Mouse (Mus musculus) spleen, adult 2 months (tissue): ENCODE measurements around the gene Plekho1. TPM values are rescaled to one million over a fixed set of nuclear protein-coding genes. Genes with fewer than 3 reads are reported as not detected.
A peak's percentile ranks its signal among the peaks of the same experiment; 100 is the strongest.

Experiments used
- DNase-seq, 2 experiments: peaks; one replicate each; pipeline versions ENCODE4 v3.0.0 to v3.0.0-alpha.2; 2012 to 2021; ENCODE audit warnings: low spot score in 2 of 2, low read depth in 1 of 2
- H3K27ac ChIP-seq: fragments of 200-500 bp; 2 replicates; pipeline ENCODE4 v1.5.1; 2012; ENCODE audit warnings: low read length, inconsistent platforms; ENCODE audit not compliant: insufficient read depth
- H3K27me3 ChIP-seq: fragments of 200-500 bp; 2 replicates; pipeline ENCODE4 v1.6.1; 2012; ENCODE audit warnings: mild to moderate bottlenecking, moderate library complexity, low read length, inconsistent platforms; ENCODE audit not compliant: control insufficient read depth, insufficient read depth
- H3K36me3 ChIP-seq: fragments of 200-500 bp; 2 replicates; pipeline ENCODE4 v1.6.1; 2012; ENCODE audit warnings: mild to moderate bottlenecking, low read length, inconsistent platforms; ENCODE audit not compliant: control insufficient read depth, insufficient read depth
- H3K4me1 ChIP-seq: fragments of 200-500 bp; 2 replicates; pipeline ENCODE4 v1.6.1; 2011; ENCODE audit warnings: inconsistent platforms; ENCODE audit not compliant: control insufficient read depth, insufficient read depth, insufficient read length
- H3K4me3 ChIP-seq: fragments of 200-500 bp; 2 replicates; pipeline ENCODE4 v1.5.1; 2011; ENCODE audit warnings: mild to moderate bottlenecking, inconsistent platforms; ENCODE audit not compliant: insufficient read depth, insufficient read length; ENCODE audit errors: extremely low read depth
- CTCF ChIP-seq: fragments of 200-500 bp; IDR thresholded peaks from 2 replicates; pipeline ENCODE4 v1.5.1; 2011; ENCODE audit warnings: mild to moderate bottlenecking, inconsistent platforms; ENCODE audit not compliant: insufficient read depth, insufficient read length, insufficient replicate concordance; ENCODE audit errors: extremely low read depth
- POLR2A ChIP-seq: fragments of 200-500 bp; IDR thresholded peaks from 2 replicates; pipeline ENCODE4 v1.6.1; 2011; ENCODE audit warnings: low read depth, low read length, inconsistent platforms
- WGBS: fragments of 180-500 bp; shearing (Covaris S2); methylation state at CpG from one replicate; pipeline ENCODE4 v1.1.7; 2018; 5-methylcytosine and 5-hydroxymethylcytosine counted together
- polyA plus RNA-seq: library from polyadenylated mRNA; depleted of rRNA; stranded (reverse); fragments of >200 nt; gene quantifications from 2 replicates; pipeline ENCODE4 v1.2.3, GENCODE M21; 2012

Gene Plekho1
- polyA plus RNA-seq, 1 experiment, result 60.1 TPM

GRCm38 (mm10) chr3:95990413-95990941, 5.3 kb downstream of the Plekho1 start:
- H3K4me1 ChIP-seq, result peaks cover 26% of the 10 kb centered on the region; the same call in 1 of the 2 replicates
- no peak overlapping the region for H3K4me3 ChIP-seq
- H3K27ac ChIP-seq, result peak overlapping the region; percentile 80
- peaks cover 30% of the 10 kb centered on the region for H3K36me3 ChIP-seq
- 52% methylated on average over 12 of the region's 12 CpGs for WGBS
- DNase-seq, result no peak
- no peaks in the 10 kb centered on the region for H3K27me3 ChIP-seq
- no peak for TF ChIP-seq CTCF
- no peak for TF ChIP-seq POLR2A

GRCm38 (mm10) chr3:95988969-95989368, 6.8 kb downstream of the Plekho1 start:
- H3K27ac ChIP-seq, result peak overlapping the region; percentile 21; the same call in 1 of the 2 replicates
- WGBS, result 88% methylated on average over 10 of the region's 10 CpGs

GRCm38 (mm10) chr3:95988138-95988537, 7.7 kb downstream of the Plekho1 start:
- TF ChIP-seq CTCF, result no peak
- no peak for DNase-seq
- Histone ChIP-seq H3K36me3 (peaks cover 30% of the 10 kb centered on the region), H3K4me1 (peaks cover 33% of the 10 kb centered on the region; the same call in 1 of the 2 replicates), H3K27me3 (no peaks in the 10 kb centered on the region), H3K4me3 (no peak overlapping the region), H3K27ac (peak overlapping the region; percentile 89)
- 79% methylated on average over 1 of the region's 1 CpGs for WGBS

More at GRCm38 (mm10) chr3:95988969-95989368, 6.8 kb downstream of the Plekho1 start:
- Histone ChIP-seq H3K27me3 (no peaks in the 10 kb centered on the region), H3K36me3 (peaks cover 30% of the 10 kb centered on the region), H3K4me1 (peaks cover 33% of the 10 kb centered on the region; the same call in 1 of the 2 replicates), H3K4me3 (no peak overlapping the region)
- no peak for DNase-seq
- TF ChIP-seq POLR2A (no peak), CTCF (no peak)

GRCm38 (mm10) chr3:95987386-95988110, 8.3 kb downstream of the Plekho1 start:
- no peak overlapping the region for H3K4me3 ChIP-seq
- H3K27me3 ChIP-seq, result no peaks in the 10 kb centered on the region
- DNase-seq, result peak in 1 of 2 experiments; percentile 79
- peaks cover 30% of the 10 kb centered on the region for H3K36me3 ChIP-seq
- peak overlapping the region; percentile 89 for H3K27ac ChIP-seq
- WGBS, result 9% methylated on average over 6 of the region's 6 CpGs
- peaks cover 33% of the 10 kb centered on the region; the same call in 1 of the 2 replicates for H3K4me1 ChIP-seq
- TF ChIP-seq CTCF, result no peak
- no peak; the same call in 1 of the 2 replicates for TF ChIP-seq POLR2A

GRCm38 (mm10) chr3:95986984-95987383, 8.8 kb downstream of the Plekho1 start:
- 54% methylated on average over 4 of the region's 4 CpGs for WGBS
- peak overlapping the region; percentile 89 for H3K27ac ChIP-seq
- TF ChIP-seq CTCF, result no peak
- TF ChIP-seq POLR2A, result no peak
- peaks cover 27% of the 10 kb centered on the region for H3K36me3 ChIP-seq
- peaks cover 32% of the 10 kb centered on the region; the same call in 1 of the 2 replicates for H3K4me1 ChIP-seq
- H3K27me3 ChIP-seq, result no peaks in the 10 kb centered on the region
- H3K4me3 ChIP-seq, result no peak overlapping the region
- DNase-seq, result no peak

GRCm38 (mm10) chr3:95986001-95986622, 9.7 kb downstream of the Plekho1 start:
- H3K27ac ChIP-seq, result peak overlapping the region; percentile 89
- TF ChIP-seq POLR2A (no peak), CTCF (no peak)

More at GRCm38 (mm10) chr3:95986001-95986622, 9.7 kb downstream of the Plekho1 start:
- WGBS, result 35% methylated on average over 21 of the region's 21 CpGs
- H3K4me3 ChIP-seq, result peak overlapping the region; percentile 36; the same call in 1 of the 2 replicates
- H3K4me1 ChIP-seq, result peaks cover 32% of the 10 kb centered on the region; the same call in 1 of the 2 replicates
- peaks cover 22% of the 10 kb centered on the region for H3K36me3 ChIP-seq
- DNase-seq, result no peak
- H3K27me3 ChIP-seq, result no peaks in the 10 kb centered on the region
